Mouse (Mus musculus): Measurements from ENCODE around the gene Tmem62.

DNA sequence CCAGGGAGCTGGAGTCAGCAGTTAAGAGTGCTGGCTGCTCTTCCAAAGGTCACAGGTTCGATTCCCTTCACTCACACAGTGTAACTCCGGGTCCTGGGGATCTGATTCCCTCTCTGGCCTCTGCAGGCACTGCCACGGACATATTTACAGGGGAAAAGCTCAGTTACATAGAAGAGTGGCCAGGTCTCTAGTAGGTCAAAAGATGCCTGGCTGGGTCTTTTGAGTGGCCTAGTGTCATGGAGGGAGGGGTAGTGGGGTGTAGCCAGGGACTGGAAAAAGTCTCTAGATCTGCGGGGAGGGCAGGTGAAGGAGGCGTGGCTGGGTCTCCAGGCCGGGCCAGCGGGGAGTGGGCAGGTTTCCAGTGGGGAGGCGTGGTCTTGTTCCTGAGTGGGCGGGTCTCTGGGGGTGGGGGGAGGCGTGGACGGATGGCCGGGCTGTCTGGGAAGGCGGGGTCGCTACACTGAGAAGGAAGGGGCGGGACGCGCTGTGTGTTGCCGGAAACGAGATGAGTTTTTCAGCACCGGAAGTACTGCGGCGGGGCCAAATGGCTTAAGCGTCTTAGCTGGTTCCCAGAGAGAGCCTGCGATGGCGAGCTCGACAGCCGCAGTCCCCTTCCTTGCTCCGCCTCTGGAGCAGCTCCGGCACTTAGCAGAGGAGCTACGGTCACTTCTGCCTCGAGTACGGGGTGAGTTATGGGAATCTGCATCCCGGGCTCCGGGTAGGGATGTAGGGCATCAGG lies 31.3 kb downstream of the Tmem62 start, which contains the start of gene Ccndbp1:
- TF ChIP-seq POLR2A (IDR thresholded peaks at IDR 0.05; ENCODE audit: insufficient read depth, low read depth, low read length) (no peak), CTCF (IDR thresholded peaks at IDR 0.05; ENCODE audit: insufficient read depth, low read depth, low read length) (no peak)

Measured in olfactory bulb, adult 2 months (tissue).